Mouse (Mus musculus) cerebellum, adult 18-20 months (tissue): ENCODE data around the gene Efna5.
A peak's percentile ranks its signal among the peaks of the same experiment; 100 is the strongest.

Experiments
- DNase-seq, 2 experiments: peaks; one replicate each; pipeline ENCODE4 v3.0.0; 2021

The Efna5 gene

DNA sequence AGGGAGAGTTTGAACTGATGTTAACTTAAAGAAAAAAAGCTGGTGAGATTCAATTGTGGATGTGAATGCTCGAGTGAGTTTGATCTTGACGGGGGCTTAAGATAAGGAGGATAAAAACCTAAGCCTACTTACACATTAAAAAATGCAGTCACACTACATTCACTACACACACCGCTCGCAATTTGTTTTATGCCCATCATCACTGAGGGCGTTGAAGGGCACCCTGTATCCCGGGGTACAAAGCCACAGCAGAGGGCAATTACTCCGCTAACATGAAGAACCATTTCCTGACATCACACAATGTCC is 94.6 kb downstream of the Efna5 start:
- no peak for DNase-seq

DNA sequence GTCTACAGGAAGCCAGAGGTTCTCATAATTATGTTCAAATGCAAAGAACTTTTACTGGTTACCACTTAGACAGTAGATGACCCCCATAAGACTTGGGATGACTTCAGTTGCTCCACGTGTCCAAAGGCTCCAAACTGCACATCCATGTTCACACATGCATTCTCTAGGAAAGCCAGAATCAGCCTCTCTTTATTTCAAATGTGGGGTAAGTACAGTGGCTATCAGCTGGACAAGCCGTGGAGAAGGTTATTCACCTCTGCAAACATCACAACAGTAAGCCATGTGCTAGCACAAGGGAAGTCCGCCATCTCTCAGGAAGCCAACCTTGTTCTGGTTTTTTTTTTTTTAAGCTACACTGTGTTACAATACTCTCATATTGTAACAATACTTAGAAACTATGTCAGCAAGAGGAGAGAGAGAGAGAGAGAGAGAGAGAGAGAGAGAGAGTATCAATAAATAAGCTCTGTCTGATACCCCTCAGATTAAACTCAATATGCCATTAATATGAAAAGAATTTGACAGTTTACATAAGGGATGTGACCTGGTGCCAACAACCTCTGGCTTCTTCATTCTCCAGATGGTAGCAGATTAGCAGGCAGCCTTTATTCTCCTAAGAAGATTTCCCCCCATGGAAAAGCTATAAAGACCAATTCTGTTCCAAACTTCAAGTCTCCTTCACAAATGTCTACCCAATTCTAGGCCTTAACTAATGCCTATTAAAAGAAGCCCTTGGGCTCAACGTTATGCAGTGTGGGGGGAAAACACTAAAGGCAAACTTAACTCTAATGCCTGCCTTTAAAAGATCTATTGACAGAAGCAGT is 95.1 kb downstream of the Efna5 start:
- DNase-seq = no peak

DNA sequence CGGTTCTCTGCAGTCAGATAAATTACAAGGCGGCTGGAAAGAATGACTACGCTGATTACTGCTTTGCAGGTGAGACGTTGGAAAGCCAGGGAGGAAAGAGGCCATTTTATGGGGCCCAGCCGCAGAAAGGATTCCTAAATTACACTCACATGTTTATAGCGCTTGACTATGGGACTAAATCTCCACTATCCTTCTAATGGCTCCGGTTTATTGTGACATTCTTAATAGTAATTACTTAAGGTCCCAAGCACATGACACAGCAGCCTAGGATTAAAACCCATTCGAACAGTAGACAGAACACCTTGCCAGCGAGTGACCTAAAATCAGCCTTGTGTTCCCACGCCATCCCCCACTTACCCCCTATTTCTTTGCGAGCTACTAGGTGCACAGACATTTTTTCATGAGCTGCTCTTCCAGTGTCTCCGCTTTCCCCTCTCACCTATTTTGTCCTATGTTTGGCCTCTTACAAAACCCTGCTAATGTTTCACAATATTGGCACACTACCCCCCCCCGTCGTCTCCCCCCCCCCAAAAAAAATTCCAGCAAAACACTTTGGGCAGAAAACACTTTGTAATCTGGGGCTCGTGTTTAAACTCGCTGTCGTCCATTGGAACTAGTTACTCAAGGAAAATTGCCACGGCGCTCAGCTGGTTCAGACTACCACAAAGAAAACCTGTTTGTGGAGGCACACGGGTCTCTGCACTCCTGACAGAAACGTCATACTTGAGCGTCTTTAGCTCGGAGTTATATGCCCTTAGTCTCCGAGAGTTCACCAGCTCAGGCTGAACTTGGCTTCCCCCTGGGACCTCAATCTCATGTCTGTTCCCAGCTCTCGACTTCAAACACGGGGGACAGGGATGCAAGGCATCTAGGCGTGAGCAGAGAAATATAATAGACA is 96.6 kb downstream of the Efna5 start:
- DNase-seq = no peak

DNA sequence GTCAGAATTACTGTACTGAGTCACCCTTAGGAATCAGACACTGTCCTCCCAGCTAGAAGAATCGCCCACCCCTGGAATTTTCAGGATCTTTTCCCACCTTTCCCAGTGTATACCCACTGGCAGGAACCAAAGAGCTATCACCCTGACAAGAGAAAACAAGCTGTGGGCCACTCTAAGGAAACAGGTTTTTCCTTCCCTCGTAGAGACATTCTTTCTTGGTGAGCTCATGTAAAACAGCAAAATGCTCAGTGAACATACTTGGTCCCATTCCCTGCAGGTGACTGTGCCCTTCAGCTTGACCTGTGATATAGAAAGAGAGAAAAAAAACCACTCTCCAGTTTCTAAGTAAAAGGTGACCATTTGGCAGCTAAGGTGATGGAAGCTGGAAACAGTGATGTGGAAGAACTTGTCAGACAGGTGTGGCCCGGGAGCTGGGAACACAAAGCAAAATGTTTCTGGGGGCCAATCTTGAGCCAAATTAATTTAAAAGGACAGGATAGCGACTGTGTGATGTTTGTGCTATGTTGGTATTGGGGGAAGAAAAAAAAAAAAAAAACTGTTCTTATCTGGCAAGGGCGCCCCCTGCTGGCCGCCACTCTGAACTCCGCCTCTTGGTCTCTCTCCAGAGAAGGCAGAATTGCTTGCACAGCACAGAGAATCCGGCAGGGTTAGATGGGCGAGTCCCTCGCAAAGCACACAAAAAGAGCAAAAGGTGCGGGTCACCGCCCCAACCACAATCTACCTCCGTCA is 97.4 kb downstream of the Efna5 start:
- DNase-seq = peak; percentile 46 to 64

DNA sequence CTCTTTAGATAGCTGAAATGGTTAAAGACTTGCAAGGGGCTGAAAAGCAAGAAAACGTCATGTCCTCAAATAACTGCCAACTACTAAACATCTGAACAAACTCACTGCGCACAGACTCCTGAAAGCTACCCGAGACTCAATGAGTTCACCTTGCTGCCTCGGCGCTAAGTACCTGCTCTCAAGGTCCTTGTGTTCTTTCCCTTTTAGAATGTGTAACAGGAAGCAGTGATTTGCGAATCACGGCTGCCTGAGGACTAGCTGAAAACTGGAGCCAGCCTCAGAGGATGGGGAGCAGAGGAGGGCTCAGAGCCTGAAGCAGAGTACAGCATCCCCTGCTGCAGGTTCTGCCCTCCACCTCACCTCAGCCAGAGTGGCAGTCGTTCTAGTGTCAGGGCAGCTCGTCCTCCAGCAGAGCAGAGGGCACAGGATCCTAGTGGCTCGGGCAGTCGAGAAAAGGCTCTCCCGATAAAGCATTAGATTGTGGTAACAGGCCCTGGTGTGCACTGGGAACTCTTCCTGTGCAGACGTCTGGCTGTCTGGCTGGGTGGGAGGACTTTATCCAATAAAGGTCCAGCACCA is 98.2 kb downstream of the Efna5 start:
- DNase-seq = no peak

DNA sequence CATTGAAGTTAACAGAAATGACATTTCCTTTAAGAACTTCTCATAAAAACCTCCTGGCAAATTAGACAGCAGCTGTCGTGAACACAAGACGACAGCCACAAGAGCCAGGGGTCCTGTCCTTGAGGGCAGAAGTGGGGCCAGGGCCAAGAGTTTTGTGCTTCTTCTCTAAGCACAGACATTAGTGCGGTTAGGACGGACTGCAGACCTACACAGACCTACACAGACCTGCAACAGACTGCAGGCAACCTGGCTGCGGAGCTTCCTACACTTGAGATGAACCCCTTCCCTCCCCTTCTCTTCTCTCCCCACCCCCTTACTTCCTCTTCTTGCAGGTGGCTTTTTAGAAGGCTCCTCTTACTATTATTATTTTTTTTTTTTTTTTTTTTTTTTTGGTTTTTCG is 100.0 kb downstream of the Efna5 start:
- no peak for DNase-seq

DNA sequence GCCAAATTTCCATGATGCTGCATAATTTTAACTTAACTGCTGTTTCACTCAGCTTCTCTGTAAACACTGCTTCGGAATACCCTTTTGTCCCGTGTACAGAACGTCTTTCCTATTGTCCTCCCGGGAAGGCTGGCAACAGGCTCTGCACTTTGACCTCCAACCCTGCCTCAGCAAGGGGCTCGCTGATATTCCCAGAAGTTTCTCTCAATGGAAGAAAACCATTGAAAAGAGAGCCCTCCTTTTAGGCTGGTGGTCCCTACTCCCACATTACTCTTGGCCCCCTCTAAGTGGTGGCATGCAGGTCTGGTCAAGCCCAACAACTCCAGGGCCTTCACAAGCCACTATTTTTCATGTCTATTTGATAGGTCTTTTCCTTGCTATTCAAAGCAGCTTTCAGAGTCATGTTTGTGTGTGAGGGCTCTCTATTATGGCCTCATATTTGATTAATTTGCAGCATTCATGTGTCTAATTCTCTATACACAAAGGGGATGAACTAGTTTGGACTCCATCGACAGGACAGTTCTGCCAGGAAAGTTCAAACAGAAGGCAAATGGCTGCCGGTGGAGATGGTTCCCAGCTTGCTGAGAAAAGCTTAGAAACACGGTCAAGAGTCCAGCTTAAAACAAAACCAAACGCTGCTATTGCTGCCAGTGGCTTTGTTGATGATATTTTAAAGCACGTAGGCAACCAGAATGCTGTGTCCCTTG is 103.1 kb downstream of the Efna5 start:
- no peak for DNase-seq

DNA sequence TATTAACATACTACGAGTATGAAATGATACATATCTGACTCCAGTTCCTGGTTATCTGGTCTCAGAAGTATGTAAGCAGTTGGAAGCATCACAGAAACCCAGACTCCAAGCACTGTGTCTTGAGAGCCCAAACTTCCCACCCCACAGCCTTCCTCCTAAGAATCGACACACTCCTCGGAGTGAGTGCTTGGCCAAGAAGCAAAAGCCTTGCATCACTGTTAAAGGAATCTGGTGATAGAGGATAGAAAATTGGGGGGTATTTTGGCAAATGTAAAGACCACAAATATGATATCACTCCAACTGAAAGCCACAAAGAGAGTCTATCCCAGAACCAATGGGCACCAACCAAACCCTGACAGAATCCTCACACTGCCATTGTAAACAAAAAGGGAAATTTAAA is 104.4 kb downstream of the Efna5 start:
- no peak for DNase-seq

DNA sequence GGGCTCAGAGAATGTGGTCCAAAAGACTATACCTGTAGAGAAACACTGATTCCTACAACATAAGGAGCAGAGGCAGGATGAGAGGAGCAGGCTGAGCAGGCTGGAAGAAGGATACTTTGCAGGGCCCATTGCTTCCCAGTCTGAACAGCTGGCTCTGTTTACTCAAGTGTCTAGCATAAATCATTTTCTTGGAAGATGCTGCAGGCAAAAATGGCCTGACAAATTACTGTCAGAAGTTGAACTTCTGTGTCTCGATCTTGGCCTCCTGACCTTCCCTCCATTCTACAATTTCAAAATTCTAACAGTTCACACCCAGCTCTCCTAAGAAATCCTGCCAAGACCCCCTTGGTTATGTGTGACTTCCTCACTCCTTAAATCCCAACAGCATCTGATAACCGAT is 105.1 kb downstream of the Efna5 start:
- no peak for DNase-seq

DNA sequence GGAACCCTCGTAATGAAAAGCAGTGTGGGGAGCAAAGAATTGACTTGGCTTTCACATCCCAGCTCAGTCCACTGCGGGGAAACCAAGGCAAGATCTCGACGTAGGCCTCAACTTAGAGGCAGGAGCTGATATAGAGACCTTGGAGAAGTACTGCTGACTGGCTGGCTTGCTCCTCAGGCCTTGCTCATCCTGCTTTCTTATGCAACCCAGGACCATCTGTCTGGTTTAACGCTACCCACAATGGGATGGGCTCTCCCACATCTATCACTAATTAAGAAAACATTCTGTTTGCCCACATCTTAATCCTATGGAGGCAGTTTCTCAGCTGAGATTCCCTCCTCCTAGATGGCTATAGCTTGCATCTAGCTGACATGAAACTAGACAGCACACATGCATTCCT is 105.7 kb downstream of the Efna5 start:
- no peak for DNase-seq

DNA sequence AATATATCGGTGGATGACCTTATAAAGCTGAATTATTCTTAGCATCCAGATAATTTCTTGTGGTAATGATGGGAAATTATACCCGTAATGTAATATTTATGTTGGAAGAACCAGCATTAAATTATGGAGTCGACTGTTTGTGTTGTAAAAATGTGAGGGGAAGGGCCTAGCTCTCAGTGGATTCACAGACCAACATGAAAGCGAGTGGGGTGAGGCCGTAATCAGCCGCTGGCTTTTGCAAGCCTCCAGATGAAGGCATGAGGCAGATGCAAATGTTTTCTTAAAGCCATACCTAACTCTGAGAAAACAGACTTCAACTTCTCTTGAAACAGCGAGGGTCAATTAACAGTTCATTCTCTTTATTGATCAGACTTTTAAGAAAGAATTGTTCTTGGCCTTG is 106.4 kb downstream of the Efna5 start:
- no peak for DNase-seq

DNA sequence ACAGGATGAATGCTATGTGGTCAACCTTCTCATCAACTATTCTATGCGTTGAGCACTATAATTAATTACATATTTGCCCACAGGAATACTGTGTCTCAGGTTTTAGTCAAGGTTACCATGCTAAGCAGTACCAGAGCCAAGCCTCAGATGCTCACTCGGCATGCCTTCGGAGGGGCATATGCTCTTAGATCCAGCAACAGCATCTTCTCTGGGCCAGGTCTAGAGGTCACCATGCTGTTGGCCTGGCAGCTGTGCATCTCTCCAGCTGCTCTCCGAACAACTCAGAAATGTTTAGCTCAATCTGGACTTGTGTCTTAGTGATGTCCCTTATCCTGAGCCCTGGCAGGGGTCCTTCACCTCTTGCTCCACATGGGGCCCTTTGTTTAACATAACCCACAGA is 114.4 kb downstream of the Efna5 start:
- no peak for DNase-seq

DNA sequence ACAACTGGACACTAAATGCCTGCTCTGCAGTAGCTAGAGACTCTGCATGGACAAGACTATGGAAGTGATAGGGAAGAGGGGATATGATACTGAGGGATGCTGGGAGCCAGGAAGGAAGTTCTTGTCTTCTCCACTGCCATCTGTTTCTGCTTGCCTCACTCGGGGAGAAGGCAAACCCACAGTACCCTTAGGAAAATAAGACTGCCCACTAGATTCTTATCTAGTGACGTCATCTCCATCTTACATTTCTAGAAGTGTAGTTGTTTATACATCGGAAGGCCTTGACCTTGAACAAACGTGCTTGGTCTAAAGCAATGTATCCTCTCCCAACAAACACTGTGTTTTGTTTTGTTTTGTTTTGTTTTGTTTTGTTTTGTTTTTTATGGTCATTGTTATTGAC is 116.0 kb downstream of the Efna5 start:
- DNase-seq = no peak

DNA sequence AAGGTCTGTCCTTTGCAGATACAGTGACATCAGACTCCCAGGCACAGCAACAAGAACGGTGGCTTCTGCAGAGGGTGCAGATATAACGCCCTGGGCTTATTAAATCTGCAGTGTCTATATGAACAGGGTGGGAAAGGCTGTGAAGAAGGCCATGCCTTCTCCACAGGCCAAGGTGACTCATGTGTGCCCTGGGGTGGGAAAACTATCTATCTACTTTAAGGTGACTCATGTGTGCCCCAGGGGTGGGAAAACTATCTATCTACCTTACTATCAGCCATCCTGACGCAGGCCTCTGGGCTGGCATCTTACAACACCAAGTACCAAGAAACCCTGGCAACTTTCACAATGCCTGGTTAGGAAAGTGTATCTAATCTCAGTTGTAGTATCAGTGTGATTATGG is 124.2 kb downstream of the Efna5 start:
- no peak for DNase-seq

DNA sequence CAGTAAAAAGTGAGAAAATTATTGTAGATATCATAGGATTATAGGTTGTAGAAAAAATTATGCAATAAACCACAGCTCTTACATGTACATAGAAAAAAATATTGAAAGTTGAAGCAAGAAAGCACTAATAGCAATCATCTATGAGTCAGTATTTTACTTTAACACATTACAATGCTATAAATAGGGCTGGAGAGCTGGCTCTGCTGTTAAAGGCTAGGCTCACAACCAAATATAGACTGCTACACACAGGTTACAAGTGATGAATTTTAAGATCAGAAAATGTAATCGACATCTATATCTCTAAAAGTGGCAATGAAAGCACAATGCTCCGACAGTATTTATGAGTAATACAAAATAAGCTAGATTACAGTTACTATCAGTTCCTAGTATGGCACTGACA is 125.5 kb downstream of the Efna5 start:
- no peak for DNase-seq

DNA sequence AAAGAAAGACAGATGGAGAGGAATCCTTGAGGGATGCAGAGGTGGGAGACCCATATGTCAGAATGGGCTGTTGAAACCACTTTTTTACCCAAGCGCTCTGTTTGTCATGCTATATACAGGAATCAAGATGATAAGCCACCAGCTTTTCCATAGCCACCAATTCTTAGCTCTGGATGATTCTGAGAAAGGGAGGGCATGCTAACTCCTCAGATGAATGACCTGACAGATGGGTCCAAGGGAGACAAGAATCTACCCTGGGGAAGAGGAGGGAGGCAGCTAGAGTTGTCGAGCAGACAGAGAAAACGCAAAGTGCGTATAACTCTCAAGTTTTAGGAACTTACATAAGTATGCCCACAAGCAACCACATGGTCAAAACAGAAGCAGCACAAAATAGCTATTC is 126.5 kb downstream of the Efna5 start:
- no peak for DNase-seq

DNA sequence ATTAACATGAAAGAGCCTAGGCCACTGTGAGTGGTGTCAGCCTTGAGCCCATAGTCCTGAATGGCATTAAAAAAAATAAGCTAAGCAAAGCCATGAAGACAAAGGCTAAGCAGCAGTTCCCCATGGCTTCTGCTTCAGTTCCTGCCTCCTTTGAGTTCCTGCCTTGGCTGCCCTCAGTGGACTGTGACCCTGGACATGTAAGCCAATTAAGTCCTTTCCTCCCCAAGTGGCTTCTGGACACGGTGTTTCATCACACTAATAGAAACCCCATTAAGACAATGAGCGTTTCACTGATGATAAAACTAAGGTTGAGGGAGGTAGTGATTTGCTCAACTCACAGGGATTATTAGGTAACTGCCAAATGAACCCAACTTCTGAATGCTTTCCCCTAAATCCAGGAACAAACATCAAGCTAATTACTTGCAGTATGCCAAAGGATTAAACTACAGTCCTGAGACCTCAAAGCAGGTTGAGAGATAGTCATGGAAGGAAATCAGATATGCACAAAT is 128.7 kb downstream of the Efna5 start:
- no peak for DNase-seq

DNA sequence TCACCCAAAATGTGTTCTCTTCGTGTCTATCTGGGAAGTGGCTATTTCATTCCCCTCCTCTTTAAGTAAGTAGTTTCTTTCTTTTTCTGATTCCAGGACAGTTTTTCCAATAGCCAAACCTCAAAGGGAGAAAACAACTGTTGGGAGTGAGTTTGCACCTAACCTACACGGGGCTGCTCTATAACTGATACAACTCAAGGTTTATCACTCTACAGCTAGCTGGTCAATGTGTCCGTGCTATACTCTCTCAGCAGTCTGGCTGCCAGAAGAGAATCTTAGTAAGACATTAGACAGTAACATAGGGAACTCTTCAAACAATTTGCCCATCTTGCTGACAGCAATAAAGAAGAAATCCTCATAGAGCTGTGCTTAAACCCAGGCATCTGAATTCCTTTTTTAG is 130.5 kb downstream of the Efna5 start:
- no peak for DNase-seq

DNA sequence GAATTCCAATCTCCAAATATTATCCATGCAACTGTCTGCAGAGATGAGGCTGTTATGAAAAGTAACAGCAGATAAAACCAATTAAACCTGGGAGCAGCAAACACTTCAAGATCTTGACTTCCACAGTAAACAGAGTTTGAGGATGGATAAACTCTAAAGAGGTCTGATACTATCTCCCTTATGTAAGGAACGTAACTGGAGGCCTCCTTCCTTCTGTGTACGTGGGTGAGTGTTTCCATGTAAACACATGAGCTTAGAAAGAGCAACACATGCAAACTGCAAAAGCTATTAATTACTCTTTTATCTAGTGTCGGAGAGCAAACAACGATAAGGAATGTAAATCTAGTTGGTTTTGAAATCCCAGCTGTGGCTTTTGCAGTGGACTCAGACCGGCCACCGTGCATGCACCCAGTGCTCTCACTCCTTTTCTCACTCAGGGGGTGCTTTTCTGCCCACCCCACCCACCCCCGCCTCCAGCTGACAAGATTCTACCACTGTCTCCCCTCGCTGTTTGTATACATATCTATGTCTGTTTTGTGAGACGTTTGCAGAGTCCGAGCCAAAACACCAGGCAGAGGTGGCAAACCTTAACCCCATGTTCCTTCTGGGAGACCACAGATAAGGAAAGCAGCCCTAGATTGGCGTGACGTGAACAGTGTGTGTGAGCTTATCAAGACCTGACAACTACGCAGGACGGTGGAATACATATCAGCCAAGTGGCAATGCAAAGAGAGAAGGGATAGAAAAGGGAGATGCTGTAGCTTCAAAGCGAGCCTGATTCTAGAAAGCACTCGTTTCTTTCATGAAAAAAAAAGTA is 132.1 kb downstream of the Efna5 start:
- no peak for DNase-seq

DNA sequence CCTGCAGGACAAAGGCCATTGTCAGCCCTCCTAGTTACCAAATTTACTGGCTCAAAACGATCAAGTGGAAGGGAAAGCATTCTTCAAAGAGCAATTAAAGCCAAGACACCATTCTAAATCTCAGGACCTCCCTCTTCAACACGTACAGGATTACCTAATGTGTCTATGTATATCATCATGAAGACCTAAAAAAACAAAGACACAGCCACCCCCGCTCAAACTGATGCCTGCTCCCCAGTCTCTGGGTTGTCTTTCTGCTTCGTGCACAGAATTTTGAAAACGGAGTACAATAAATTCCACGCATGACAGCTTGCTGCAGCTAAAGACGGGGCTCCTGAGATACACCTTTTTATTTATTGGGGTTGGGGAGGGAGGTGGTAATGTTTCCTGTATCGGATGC is 133.7 kb downstream of the Efna5 start:
- no peak for DNase-seq

DNA sequence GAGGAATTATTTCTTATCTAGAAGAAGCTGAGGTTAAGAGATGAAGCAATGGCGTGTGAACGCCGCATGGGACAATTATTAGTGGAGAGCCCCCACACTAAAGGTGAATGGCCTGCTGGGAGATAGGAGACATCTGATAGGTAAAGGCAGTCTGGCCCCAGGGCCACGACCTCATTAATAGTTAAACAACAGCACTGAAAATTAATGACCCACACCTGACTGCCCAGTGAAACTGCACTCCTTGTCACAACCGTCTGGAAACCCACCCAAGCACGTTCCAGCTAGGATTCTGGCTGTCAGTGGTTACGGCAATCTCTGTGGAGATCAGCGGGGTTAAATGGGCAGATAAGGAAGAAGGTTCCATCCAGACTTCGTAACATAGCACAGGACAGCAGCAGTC is 134.3 kb downstream of the Efna5 start:
- no peak for DNase-seq

DNA sequence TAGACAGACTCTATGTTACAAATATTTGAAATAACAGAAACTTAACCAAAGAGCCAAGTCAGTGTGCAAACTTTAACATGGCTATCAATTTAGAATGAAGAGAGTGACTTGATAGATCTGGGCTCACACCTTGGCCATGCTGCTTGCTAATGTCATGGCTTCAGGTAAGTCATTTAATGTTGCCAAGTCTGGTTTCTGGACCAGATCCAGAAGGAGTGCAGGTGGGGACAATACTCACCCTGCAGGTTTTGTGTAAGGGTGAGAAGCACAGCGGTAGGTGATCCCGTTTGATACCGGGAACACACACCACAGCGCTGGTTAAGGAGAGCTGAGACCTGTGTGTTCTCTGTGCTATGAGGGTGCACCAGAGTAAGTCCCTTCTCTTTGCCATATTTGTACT is 135.8 kb downstream of the Efna5 start:
- DNase-seq = no peak
